Mouse (Mus musculus) embryonic facial prominence, embryonic 10.5 days (tissue): ENCODE measurements around the gene Slc6a20b. TPM values are rescaled to one million over a fixed set of nuclear protein-coding genes. Genes with fewer than 3 reads are reported as not detected.

Source experiments
- DNase-seq: peaks from one replicate; pipeline ENCODE4 v3.0.0-alpha.2; 2017; ENCODE audit warnings: low spot score
- H3K27ac ChIP-seq: fragments of 300-500 bp; sonication (generic); replicated peaks from 2 replicates; pipeline ENCODE4 v1.5.1; 2016; ENCODE audit warnings: mild to moderate bottlenecking
- H3K27me3 ChIP-seq: fragments of 300-500 bp; sonication (generic); replicated peaks from 2 replicates; pipeline ENCODE4 v1.6.1; 2016; ENCODE audit warnings: low read depth, mild to moderate bottlenecking; ENCODE audit not compliant: poor library complexity, severe bottlenecking
- H3K36me3 ChIP-seq: fragments of 300-500 bp; sonication (generic); replicated peaks from 2 replicates; pipeline ENCODE4 v1.6.1; 2016; ENCODE audit warnings: mild to moderate bottlenecking, moderate library complexity
- H3K4me1 ChIP-seq: fragments of 300-500 bp; sonication (generic); 2 replicates; pipeline ENCODE4 v1.6.1; 2016
- H3K4me3 ChIP-seq: fragments of 300-500 bp; sonication (generic); 2 replicates; pipeline ENCODE4 v1.5.1; 2016; ENCODE audit warnings: mild to moderate bottlenecking, moderate library complexity
- H3K9me3 ChIP-seq: fragments of 300-500 bp; sonication (generic); 2 replicates; pipeline ENCODE4 v1.6.1; 2016; ENCODE audit warnings: mild to moderate bottlenecking
- WGBS: fragments of 180-500 bp; shearing (Covaris S2); methylation state at CpG from one replicate; pipeline ENCODE4 v1.1.7; 2016; 5-methylcytosine and 5-hydroxymethylcytosine counted together
- polyA plus RNA-seq: library from polyadenylated mRNA; unstranded; fragments of >200 nt; fragmentation: Nextera tagmentation; extraction: Ambion mirVana; gene quantifications from 2 replicates; pipeline ENCODE4 v1.2.1, GENCODE M21; 2016

Gene Slc6a20b
- polyA plus RNA-seq, 1 experiment from 2014 or later, result 0.26 TPM

GRCm38 (mm10) chr9:123636771-123637170 is 4.4 kb upstream of the Slc6a20b start:
- H3K36me3 ChIP-seq, result no peaks in the 10 kb centered on the region
- no peak overlapping the region for H3K4me3 ChIP-seq
- WGBS, result 64% methylated on average over 5 of the region's 5 CpGs

DNA sequence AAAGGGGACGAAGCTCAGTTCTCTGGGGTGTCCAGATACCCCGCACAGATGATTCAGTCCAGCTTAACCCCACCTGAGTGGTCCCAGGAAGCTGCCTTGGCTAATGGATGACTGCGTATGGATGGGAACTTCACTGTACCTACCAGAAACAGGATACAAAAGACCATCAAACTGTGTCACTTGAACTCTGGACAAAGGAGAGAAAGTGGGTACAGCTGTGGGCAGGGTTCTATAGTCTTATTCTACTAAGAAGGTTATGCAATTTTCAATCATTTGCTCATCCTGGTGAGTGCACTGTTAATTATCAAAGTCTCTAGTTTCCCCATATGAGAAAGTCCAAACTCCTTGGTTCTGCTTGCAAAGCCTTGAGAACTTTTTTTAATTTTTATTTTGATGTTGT is 628 bp upstream of the Slc6a20b start:
- 85% methylated on average over 3 of the region's 3 CpGs for WGBS
- H3K4me3 ChIP-seq, result no peak overlapping the region
- H3K9me3 ChIP-seq, result no peaks in the 10 kb centered on the region
- DNase-seq, result no peak
- no peaks in the 10 kb centered on the region for H3K36me3 ChIP-seq
- no peaks in the 10 kb centered on the region for H3K4me1 ChIP-seq
- H3K27ac ChIP-seq, result no peak overlapping the region
- no peaks in the 10 kb centered on the region for H3K27me3 ChIP-seq

More at GRCm38 (mm10) chr9:123636771-123637170, 4.4 kb upstream of the Slc6a20b start:
- no peak for DNase-seq
- Histone ChIP-seq H3K27me3 (no peaks in the 10 kb centered on the region), H3K4me1 (no peaks in the 10 kb centered on the region), H3K9me3 (no peaks in the 10 kb centered on the region), H3K27ac (no peak overlapping the region)

DNA sequence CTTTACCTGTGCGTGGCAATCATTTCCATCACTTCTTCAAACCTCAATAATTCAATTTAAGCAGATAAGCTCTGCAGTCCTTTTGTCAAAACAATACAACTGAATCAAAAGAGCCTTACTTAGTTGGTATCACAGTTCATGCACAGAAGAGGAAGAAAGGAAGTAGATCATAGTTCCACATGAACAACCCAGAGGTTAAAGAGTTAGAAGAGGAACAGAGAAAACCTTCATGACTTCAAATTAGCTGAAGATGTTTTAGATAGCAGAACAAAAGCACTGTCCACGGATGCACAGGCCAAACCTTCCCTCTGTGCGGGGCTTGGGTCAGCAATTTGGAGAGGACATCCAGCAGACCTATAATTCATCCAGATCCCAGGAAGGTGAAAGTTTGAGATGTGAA is 699 bp downstream of the Slc6a20b start:
- no peaks in the 10 kb centered on the region for H3K4me1 ChIP-seq
- 84% methylated on average over 3 of the region's 3 CpGs for WGBS
- H3K36me3 ChIP-seq, result no peaks in the 10 kb centered on the region
- H3K4me3 ChIP-seq, result no peak overlapping the region
- H3K27ac ChIP-seq, result no peak overlapping the region
- H3K27me3 ChIP-seq, result no peaks in the 10 kb centered on the region
- H3K9me3 ChIP-seq, result no peaks in the 10 kb centered on the region
- DNase-seq, result no peak

DNA sequence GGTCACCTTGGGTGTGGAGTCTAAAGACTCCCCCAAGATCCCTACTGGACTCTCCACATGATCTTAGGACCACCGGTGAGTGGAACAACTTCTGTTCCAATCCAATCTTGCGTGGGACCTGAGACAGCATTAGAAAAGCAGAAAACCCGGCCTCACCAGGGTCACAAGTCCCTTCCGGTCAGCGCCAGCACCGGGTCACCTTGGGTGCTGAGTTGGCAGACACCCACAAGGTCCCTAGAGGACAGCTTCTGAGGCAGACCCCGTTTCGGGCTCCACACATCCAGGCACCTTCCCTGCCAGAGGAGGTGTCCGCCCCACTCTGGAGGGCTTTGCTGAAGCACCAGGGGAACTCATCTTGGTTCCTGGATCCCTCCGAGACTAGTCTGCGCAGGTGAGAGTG is 6.5 kb downstream of the Slc6a20b start:
- Histone ChIP-seq H3K4me3 (no peak overlapping the region), H3K4me1 (no peaks in the 10 kb centered on the region), H3K9me3 (no peaks in the 10 kb centered on the region), H3K36me3 (no peaks in the 10 kb centered on the region), H3K27ac (no peak overlapping the region), H3K27me3 (no peaks in the 10 kb centered on the region)
- WGBS, result 89% methylated on average over 11 of the region's 11 CpGs
- no peak for DNase-seq

GRCm38 (mm10) chr9:123624741-123625140 is 7.6 kb downstream of the Slc6a20b start:
- no peak overlapping the region for H3K4me3 ChIP-seq
- no peaks in the 10 kb centered on the region for H3K4me1 ChIP-seq
- H3K27ac ChIP-seq, result no peak overlapping the region
- no peak for DNase-seq
- no peaks in the 10 kb centered on the region for H3K27me3 ChIP-seq
- H3K9me3 ChIP-seq, result no peaks in the 10 kb centered on the region
- H3K36me3 ChIP-seq, result no peaks in the 10 kb centered on the region
- WGBS, result 84% methylated on average over 2 of the region's 2 CpGs

DNA sequence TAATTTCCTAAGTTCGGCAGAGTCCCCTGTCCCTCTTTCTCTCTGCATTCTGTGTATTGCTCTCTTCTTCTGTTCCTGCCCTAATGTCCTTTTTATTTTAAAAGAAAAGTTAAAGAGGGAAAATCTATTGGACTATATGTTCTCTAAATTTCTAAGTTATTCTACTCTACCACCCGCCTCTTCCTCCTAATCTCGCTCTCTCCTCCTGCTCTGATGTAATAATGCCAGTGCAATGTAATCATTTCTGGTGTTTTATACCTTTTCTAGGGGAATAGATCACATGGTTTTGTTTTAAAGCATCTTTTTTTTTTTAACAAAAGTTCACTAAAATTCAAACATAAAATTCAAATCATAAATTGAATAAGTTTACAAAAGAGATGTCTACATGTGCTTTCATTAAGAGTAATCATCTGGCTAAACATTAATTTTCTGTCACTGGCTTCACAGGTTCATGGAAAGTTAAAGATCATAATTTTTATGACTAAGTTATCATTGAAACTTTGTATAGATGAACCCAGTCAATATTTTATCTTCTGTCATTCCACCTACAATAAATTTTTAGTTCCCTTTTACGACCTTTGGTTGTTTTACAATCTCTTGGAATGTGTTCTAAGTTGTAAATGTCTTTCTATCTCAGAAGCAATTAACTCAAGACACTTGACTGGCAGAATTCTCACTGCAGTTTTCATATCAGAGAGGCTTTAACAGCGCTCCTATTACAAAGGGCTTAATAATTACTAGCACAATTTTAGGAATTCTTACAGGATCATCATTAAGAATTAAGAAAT is 11.9 kb downstream of the Slc6a20b start:
- H3K9me3 ChIP-seq, result no peaks in the 10 kb centered on the region
- no peaks in the 10 kb centered on the region for H3K27me3 ChIP-seq
- no peaks in the 10 kb centered on the region for H3K36me3 ChIP-seq
- H3K4me1 ChIP-seq, result no peaks in the 10 kb centered on the region
- no peak overlapping the region for H3K4me3 ChIP-seq
- H3K27ac ChIP-seq, result no peak overlapping the region
- WGBS, result 90% methylated on average over 5 of the region's 5 CpGs
- no peak for DNase-seq

DNA sequence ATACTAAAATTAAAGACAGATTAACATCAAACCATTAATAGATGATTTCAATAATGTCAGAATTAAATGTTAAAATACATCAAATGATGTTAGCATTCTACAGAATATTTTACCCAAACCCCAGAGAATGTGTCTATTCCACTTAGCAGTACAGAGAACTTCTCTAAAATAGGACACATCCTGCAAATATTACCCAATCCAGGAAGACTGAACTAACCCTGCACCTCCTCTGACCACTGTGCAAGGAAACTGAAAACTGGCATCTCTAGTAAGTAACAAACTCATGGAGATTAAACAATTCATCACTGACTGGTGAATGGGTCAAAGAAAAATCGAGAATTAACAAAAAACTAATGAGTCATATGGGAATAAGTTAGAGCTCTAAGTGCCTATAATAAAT is 30.8 kb downstream of the Slc6a20b start:
- no peak overlapping the region for H3K4me3 ChIP-seq
- no peaks in the 10 kb centered on the region for H3K4me1 ChIP-seq
- WGBS, result 82% methylated on average over 1 of the region's 1 CpGs
- H3K36me3 ChIP-seq, result 0 out of 2 replicates have a peak, but pooled peaks cover under 1% of the 10 kb centered on the region
- no peak for DNase-seq
- H3K9me3 ChIP-seq, result no peaks in the 10 kb centered on the region
- no peak overlapping the region for H3K27ac ChIP-seq
- no peaks in the 10 kb centered on the region for H3K27me3 ChIP-seq

DNA sequence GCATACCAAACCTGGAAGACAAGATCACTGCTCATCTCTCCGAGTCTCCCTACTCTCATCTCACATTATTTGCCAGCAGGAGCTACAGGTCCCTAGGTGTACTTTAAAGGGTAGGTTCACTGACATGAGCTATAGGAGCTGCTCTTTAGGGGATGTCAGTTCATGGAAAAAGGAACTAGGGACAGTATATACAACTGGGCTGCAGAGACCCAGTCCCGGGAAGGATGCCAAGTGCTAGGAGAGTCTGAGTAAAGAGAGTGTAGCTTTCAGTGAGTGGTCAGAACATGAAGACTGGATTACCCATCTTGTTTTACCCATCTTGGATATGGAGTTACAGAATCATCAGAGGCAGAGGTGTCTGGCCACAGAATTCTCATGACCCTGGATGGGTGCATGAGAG is 35.0 kb downstream of the Slc6a20b start:
- Histone ChIP-seq H3K27me3 (no peaks in the 10 kb centered on the region), H3K27ac (no peak overlapping the region), H3K4me3 (no peak overlapping the region), H3K4me1 (no peaks in the 10 kb centered on the region), H3K36me3 (peaks cover 16% of the 10 kb centered on the region), H3K9me3 (no peaks in the 10 kb centered on the region)
- DNase-seq, result no peak
- 88% methylated on average over 2 of the region's 2 CpGs for WGBS

DNA sequence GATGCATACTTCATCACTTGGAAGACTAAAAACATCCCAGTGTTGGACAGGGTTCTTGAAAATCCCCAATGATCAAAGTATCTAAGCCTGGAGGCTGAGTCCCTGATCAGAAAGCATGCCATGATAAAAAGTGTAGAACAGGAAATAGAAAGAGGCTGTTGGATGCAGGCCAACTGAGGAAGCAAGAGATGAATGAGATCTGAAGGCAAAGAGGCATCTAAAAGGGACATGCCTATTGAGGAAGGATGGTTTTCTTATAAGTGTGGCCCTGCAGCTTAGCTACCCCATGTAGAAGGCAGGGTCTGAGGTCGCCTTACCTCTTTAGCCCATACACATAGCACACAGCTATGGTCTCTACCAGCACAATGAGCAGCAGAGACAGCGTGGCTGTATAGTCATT is 35.5 kb downstream of the Slc6a20b start:
- 94% methylated on average over 2 of the region's 2 CpGs for WGBS
- Histone ChIP-seq H3K4me3 (no peak overlapping the region), H3K27me3 (no peaks in the 10 kb centered on the region), H3K4me1 (no peaks in the 10 kb centered on the region), H3K9me3 (no peaks in the 10 kb centered on the region), H3K36me3 (peaks cover 16% of the 10 kb centered on the region), H3K27ac (no peak overlapping the region)
- no peak for DNase-seq

DNA sequence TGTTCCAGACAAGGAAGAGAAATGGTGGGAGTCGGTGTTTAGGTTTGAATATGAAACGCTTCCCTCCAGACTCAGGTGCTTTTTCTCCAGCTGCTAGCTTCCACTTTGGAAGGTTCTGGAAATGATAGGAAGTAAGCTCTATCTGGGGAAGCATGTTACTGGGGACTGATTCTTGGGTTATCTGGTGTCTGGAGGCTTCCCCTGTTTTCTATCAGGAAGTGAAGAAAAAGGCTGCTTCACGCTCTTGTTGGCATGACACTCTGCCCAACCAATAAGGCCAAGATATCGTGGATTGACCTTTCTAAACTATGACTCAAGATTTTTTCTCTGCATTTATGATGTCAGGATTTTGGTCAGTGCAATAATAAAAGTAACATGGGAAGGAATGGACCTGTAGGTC is 37.2 kb downstream of the Slc6a20b start:
- Histone ChIP-seq H3K36me3 (peaks cover 20% of the 10 kb centered on the region), H3K4me1 (no peaks in the 10 kb centered on the region), H3K4me3 (no peak overlapping the region), H3K9me3 (no peaks in the 10 kb centered on the region), H3K27me3 (no peaks in the 10 kb centered on the region), H3K27ac (no peak overlapping the region)
- 95% methylated on average over 4 of the region's 4 CpGs for WGBS
- no peak for DNase-seq

GRCm38 (mm10) chr9:123589240-123589910 is 43.0 kb downstream of the Slc6a20b start:
- Histone ChIP-seq H3K9me3 (no peaks in the 10 kb centered on the region), H3K36me3 (peaks cover 57% of the 10 kb centered on the region), H3K4me1 (no peaks in the 10 kb centered on the region), H3K27me3 (no peaks in the 10 kb centered on the region), H3K27ac (no peak overlapping the region), H3K4me3 (no peak overlapping the region)
- 87% methylated on average over 7 of the region's 7 CpGs for WGBS
- DNase-seq, result no peak

- H3K4me1 ChIP-seq, result no peaks in the 10 kb centered on the region
- no peaks in the 10 kb centered on the region for H3K27me3 ChIP-seq
- H3K4me3 ChIP-seq, result no peak overlapping the region
- no peak overlapping the region for H3K27ac ChIP-seq
- 87% methylated on average over 10 of the region's 10 CpGs for WGBS
- no peaks in the 10 kb centered on the region for H3K9me3 ChIP-seq
- H3K36me3 ChIP-seq, result peaks cover 35% of the 10 kb centered on the region
- DNase-seq, result no peak
These were observed 54.8 kb downstream of the Slc6a20b start for GRCm38 (mm10) chr9:123577360-123578192.
